Mouse (Mus musculus) heart, adult 2 months (tissue): Measurements from ENCODE around the gene Ppt2. TPM values are rescaled to one million over a fixed set of nuclear protein-coding genes. Genes with fewer than 3 reads are reported as not detected.

Experiments used
- DNase-seq, 2 experiments: peaks; one replicate each; pipeline ENCODE4 v3.0.0; 2021
- H3K27ac ChIP-seq: fragments of 200-600 bp; 2 replicates; pipeline ENCODE4 v1.8.1; 2022
- H3K27me3 ChIP-seq: fragments of 200-500 bp; 2 replicates; pipeline ENCODE4 v1.6.1; 2012; ENCODE audit warnings: mild to moderate bottlenecking, low read length, inconsistent platforms, mixed read lengths; ENCODE audit not compliant: control insufficient read depth, insufficient read depth
- H3K36me3 ChIP-seq: fragments of 200-500 bp; 2 replicates; pipeline ENCODE4 v1.6.1; 2012; ENCODE audit warnings: low read length, inconsistent platforms; ENCODE audit not compliant: control insufficient read depth, insufficient read depth
- H3K4me1 ChIP-seq: fragments of 200-500 bp; 2 replicates; pipeline ENCODE4 v1.6.1; 2011; ENCODE audit warnings: low read length; ENCODE audit not compliant: control insufficient read depth, insufficient read depth
- H3K4me3 ChIP-seq: fragments of 200-600 bp; 2 replicates; pipeline ENCODE4 v1.8.1; 2022
- H3K79me2 ChIP-seq: fragments of 200-500 bp; replicated peaks from 2 replicates; pipeline ENCODE4 v1.6.1; 2012; ENCODE audit warnings: mild to moderate bottlenecking, inconsistent platforms, low read length, moderate library complexity, mixed read lengths; ENCODE audit not compliant: control insufficient read depth, insufficient read depth
- H3K9ac ChIP-seq: fragments of 200-500 bp; 2 replicates; pipeline ENCODE4 v1.6.1; 2012; ENCODE audit warnings: low read depth, mild to moderate bottlenecking, control low read depth, inconsistent platforms, low read length, mixed read lengths
- CTCF ChIP-seq: fragments of 200-600 bp; IDR thresholded peaks from 2 replicates; pipeline ENCODE4 v1.8.1; 2022; ENCODE audit warnings: antibody characterized with exemption, mild to moderate bottlenecking, moderate library complexity
- EP300 ChIP-seq: fragments of 200-500 bp; IDR thresholded peaks from 2 replicates; pipeline ENCODE4 v1.6.1; 2011; ENCODE audit warnings: low read depth, low read length, control low read depth; ENCODE audit not compliant: insufficient read depth
- POLR2A ChIP-seq: fragments of 200-500 bp; IDR thresholded peaks from 2 replicates; pipeline ENCODE4 v1.6.1; 2011; ENCODE audit warnings: mild to moderate bottlenecking, low read depth, low read length, control low read depth; ENCODE audit not compliant: insufficient read depth
- WGBS: fragments of 180-500 bp; shearing (Covaris S2); methylation state at CpG from one replicate; pipeline ENCODE4 v1.1.7; 2018; 5-methylcytosine and 5-hydroxymethylcytosine counted together
- intact Hi-C: fragments of 180-260 bp; cut with DNase I; formaldehyde crosslinking; loops from one replicate; pipeline ENCODE4 v1.15.1; 2025
- polyA plus RNA-seq: library from polyadenylated mRNA; depleted of rRNA; stranded (reverse); fragments of >200 nt; gene quantifications from 2 replicates; pipeline ENCODE4 v1.2.3, GENCODE M21; 2012
- total RNA-seq, 2 experiments: library from RNA; stranded (reverse); gene quantifications; 2 replicates each; pipeline ENCODE4 v1.2.3; 2021

Gene Ppt2
- total and polyA plus RNA-seq, 3 experiments, result 50.5 to 63.9 (median 53.0) TPM

- no peak overlapping the region for H3K4me3 ChIP-seq
- TF ChIP-seq EP300 (no peak), POLR2A (no peak), CTCF (no peak)
- H3K36me3 ChIP-seq, result no peaks in the 10 kb centered on the region
- H3K27me3 ChIP-seq, result no peaks in the 10 kb centered on the region
- H3K27ac ChIP-seq, result no peak overlapping the region
- H3K4me1 ChIP-seq, result no peaks in the 10 kb centered on the region
- 88% methylated on average over 10 of the region's 10 CpGs for WGBS
- H3K79me2 ChIP-seq, result no peaks in the 10 kb centered on the region
- intact Hi-C loops, result no loop called here
- no peak overlapping the region for H3K9ac ChIP-seq
- DNase-seq, result no peak
These were observed 14.5 kb downstream of the Ppt2 start for GRCm38 (mm10) chr17:34613830-34614229.

GRCm38 (mm10) chr17:34613054-34613645 is 15.2 kb downstream of the Ppt2 start:
- no peak for TF ChIP-seq CTCF
- no peak for TF ChIP-seq EP300
- no peak for TF ChIP-seq POLR2A
- Histone ChIP-seq H3K36me3 (no peaks in the 10 kb centered on the region), H3K4me1 (no peaks in the 10 kb centered on the region), H3K4me3 (no peak overlapping the region), H3K79me2 (no peaks in the 10 kb centered on the region), H3K27ac (no peak overlapping the region), H3K9ac (no peak overlapping the region), H3K27me3 (no peaks in the 10 kb centered on the region)
- intact Hi-C loops, result no loop called here
- no peak for DNase-seq
- 80% methylated on average over 11 of the region's 11 CpGs for WGBS

GRCm38 (mm10) chr17:34611050-34611449 is 17.3 kb downstream of the Ppt2 start:
- peaks cover 3% of the 10 kb centered on the region; the same call in 1 of the 2 replicates for H3K4me1 ChIP-seq
- H3K4me3 ChIP-seq, result no peak overlapping the region
- H3K27ac ChIP-seq, result no peak overlapping the region
- intact Hi-C loops, result no loop called here
- no peaks in the 10 kb centered on the region for H3K36me3 ChIP-seq
- no peaks in the 10 kb centered on the region for H3K79me2 ChIP-seq
- H3K27me3 ChIP-seq, result no peaks in the 10 kb centered on the region
- 90% methylated on average over 8 of the region's 8 CpGs for WGBS
- no peak for TF ChIP-seq POLR2A
- no peak for TF ChIP-seq EP300
- no peak for TF ChIP-seq CTCF
- no peak overlapping the region for H3K9ac ChIP-seq
- DNase-seq, result no peak

- Histone ChIP-seq H3K4me3 (no peak overlapping the region), H3K79me2 (peaks cover 2% of the 10 kb centered on the region), H3K9ac (no peak overlapping the region), H3K27ac (no peak overlapping the region), H3K27me3 (no peaks in the 10 kb centered on the region), H3K36me3 (no peaks in the 10 kb centered on the region), H3K4me1 (peaks cover 4% of the 10 kb centered on the region)
- intact Hi-C loops, result loop anchor here (2.0 to 10.0 kb wide), 2 partner anchors 19 to 493 kb away; partner anchors contain the start of gene H2-DMa
- TF ChIP-seq POLR2A (no peak), CTCF (no peak), EP300 (no peak)
- DNase-seq, result no peak
- 61% methylated on average over 7 of the region's 7 CpGs for WGBS
These were observed 20.3 kb downstream of the Ppt2 start for GRCm38 (mm10) chr17:34607997-34608396.

DNA sequence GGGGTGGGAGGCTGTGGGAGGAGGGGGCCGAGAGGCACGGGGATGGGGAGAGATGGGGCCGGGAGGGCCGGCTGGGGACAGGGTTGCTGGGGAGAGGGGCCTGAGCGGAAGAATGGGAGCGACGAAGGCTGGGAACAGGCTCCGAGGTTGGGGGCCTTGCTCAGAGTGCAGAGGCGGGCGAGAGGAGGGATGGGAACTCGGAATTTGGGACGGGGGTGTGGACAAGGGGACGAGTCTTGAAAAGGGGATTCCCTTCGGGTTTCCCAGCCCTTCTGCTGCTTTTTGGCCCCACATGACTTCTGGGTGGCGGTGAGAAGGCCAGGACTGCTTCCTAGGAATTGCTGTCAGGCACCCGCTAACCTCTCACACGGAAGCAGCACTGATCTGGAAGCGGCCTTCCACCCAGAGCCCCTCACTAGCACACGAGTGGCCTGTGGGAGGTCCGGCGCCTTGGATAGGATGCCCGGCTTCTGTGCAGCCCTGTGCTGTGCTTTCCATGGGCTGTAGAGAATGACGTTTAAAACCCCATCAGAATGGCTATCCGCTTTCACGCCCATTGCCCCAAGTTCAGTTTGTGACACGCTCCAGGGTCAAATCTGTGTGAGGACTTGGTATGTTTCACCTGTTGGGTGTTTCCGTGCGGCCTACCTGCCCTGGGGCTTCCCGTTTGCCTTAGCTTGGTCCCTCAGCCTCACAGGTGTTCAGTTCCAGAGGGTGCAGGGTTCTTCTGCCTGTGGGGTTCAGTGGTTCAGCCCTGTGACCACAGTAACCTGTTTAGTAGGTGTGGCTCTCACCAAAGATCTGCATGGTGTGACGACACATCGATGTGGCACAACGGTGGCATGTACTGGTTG is 21.9 kb downstream of the Ppt2 start:
- Histone ChIP-seq H3K9ac (peak overlapping the region; percentile 96), H3K27ac (peak overlapping the region; percentile 91), H3K36me3 (no peaks in the 10 kb centered on the region), H3K27me3 (no peaks in the 10 kb centered on the region), H3K79me2 (peaks cover 2% of the 10 kb centered on the region), H3K4me3 (peak overlapping the region; percentile 89), H3K4me1 (peaks cover 4% of the 10 kb centered on the region)
- TF ChIP-seq POLR2A, result no peak
- no peak for TF ChIP-seq EP300
- DNase-seq, result peak in 1 of 2 experiments; percentile 38
- intact Hi-C loops, result loop anchor here (2.0 to 10.0 kb wide), 2 partner anchors 20 to 492 kb away; partner anchors contain the start of gene H2-DMa
- 14% methylated on average over 32 of the region's 32 CpGs for WGBS
